Mouse (Mus musculus) layer of hippocampus, adult 11-12 months (tissue): ENCODE measurements around the gene Tnrc6a.

Experiments used
- DNase-seq: peaks from one replicate; pipeline ENCODE4 v3.0.0; 2022; ENCODE audit warnings: low spot score

Gene Tnrc6a

GRCm38 (mm10) chr7:123238621-123239020, 114.9 kb downstream of the Tnrc6a start:
- DNase-seq: no peak

GRCm38 (mm10) chr7:123240064-123240463, 116.4 kb downstream of the Tnrc6a start:
- no peak for DNase-seq

- no peak for DNase-seq
These were observed 118.6 kb downstream of the Tnrc6a start for GRCm38 (mm10) chr7:123242241-123242640.

GRCm38 (mm10) chr7:123244833-123245232, 121.1 kb downstream of the Tnrc6a start:
- DNase-seq: no peak
